Mouse (Mus musculus) telencephalon, adult 2 months (tissue): ENCODE data around the gene Farp2.
"Not testable (repeated sequence)": the region's sequence is repeated elsewhere in the genome, so short reads cannot be mapped to it uniquely, and the experiment has no call there.

Experiments used
- DNase-seq: peaks from one replicate; pipeline ENCODE4 v3.0.0-alpha.2; 2011; ENCODE audit warnings: low read depth, low spot score

The Farp2 gene

GRCm38 (mm10) chr1:93511585-93512350 is at the start of gene Farp2:
Gene Farp2, plus strand, starts transcription at chr1:93512079.
- peak; percentile 78 for DNase-seq

GRCm38 (mm10) chr1:93465066-93465465 is 46.8 kb upstream of the Farp2 start:
- DNase-seq: no peak

- DNase-seq: no peak
Observed at GRCm38 (mm10) chr1:93465746-93466145, 46.1 kb upstream of the Farp2 start.

- DNase-seq: no peak
Observed at GRCm38 (mm10) chr1:93468626-93469025, 43.3 kb upstream of the Farp2 start.

DNA sequence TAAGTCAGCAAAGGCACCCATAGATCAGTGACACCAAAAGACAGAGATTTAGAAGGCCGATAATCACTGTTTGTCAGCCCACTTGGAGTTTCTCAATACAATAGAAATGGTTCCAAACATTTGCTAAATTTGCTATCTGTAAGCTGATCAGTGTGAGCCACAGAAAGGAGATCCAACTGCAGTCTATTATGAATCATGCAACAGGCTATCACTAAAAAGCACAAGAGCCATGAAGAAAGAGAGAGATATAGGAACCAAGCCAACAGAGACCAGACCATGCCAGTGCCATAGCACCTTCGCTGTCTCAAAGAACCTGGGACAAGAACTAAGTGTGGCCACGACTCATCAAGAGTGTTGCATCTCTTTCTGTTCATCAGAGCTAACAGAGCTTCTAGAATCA is 36.2 kb upstream of the Farp2 start:
- no peak for DNase-seq

DNA sequence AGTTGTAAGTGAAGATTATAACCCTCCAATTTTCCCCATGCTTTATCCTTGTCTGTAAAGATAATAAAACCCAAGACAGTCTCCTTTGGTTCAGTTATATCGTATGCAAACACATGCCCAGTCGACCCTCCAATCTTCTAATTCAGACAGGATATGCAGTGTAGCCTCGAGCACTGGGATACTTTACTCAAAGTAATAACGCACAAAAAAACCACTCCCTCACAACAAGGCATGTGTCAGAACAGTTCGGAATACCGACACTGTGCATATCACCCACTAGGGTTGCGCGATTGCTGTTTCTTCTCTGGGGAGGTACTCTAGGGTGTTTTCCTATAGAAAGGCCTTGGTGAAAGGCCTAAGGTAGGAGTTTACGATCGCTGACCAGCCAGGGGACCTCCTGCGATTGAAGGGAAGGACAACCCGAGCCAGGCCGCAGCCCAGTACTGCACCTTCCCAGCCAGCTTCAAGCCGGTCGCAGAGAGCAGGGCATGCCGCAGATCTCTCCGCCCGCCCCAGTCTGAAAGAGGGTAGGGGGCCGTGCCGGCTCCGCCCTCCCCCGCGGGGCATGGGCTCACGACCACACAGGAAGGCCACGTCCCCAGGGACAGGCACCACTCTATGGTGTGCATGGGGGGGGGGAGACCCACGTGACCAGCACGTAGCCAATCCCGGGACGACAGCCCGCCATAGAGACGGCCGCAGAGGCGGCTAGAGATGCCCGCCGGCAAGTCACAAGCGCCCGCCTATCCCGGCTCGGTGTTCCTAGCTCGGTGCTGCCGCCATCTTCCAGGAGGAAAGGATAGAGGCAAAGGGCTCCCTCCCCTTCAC is 33.9 kb upstream of the Farp2 start:
- DNase-seq: peak; percentile 97

- DNase-seq: peak; percentile 98
Observed at GRCm38 (mm10) chr1:93478586-93479475, 33.0 kb upstream of the Farp2 start, which contains the start of gene Hdlbp. Gene Hdlbp, minus strand, starts transcription at chr1:93478815.

- no peak for DNase-seq
Observed at GRCm38 (mm10) chr1:93479476-93480083, 32.3 kb upstream of the Farp2 start.

DNA sequence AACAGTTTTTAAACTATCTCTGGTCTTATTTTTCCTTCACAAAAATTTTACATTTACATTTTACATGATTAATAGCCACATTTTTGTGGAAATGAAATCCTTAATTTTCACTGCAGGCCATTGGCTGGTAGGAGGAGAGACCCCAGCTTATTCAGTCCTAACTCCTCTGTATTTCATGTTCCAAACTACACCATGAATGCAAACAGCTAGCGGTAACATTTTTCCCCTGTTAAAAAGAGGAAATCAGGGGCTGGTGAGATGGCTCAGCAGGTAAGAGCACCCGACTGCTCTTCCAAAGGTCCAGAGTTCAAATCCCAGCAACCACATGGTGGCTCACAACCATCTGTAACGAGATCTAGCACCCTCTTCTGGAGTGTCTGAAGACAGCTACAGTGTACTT is 25.6 kb upstream of the Farp2 start:
- not testable (repeated sequence) for DNase-seq

GRCm38 (mm10) chr1:93495312-93495711 is 16.6 kb upstream of the Farp2 start:
- no peak for DNase-seq

DNA sequence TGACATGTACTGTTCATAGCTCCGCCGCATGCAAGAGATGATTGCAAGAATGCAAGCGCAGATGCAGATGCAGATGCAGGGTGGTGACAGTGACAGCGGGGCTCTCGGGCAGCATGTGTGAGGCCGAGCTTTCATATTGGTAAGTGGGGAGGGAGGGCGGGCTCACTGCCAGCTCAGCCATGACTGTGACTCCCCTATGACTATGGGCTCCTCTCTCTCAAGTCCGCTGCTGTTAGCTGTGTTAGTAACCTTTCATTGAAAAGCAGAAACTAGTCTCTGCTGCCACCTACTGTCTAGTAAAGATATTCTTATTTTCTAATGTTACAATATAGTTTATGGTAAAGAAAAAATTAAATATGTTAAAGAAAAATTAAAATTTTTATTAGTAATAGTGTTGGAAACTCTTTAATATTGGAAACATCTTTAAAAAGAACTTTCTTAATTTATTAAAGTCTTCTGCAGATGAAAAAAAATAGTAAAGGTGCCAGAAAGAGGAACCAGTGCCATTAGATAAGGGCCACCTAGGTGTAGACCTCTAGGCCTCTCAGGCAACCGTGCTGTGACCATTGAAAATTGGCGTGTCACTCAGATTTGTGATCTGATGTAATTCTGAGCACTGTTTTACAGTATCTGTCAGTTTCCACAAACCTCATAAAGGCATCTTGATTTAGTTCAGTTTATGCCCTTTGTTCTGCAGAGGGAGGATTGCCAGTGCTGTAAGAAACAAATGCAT is 4.8 kb upstream of the Farp2 start:
- DNase-seq: peak; percentile 36

DNA sequence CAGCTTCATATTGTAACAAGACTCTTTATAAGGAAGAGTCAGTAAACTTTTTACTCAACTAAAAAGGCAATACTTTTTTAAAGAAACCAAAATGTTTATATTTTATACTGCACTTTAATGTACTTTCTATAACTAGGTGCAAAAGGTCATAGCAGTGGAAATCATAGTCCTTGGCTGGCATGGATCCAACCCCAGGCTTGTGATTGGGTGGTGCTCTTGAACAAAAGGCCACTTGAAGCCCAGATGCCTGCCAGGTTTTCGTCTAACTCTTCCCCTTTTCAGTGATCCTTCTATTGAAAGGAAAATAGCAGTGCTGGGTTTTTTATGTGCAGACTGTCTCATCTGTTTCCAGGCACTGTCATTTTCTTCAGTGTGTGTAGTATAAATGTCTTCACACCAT is 3.3 kb upstream of the Farp2 start:
- DNase-seq: not testable (repeated sequence)

- peak; percentile 9 for DNase-seq
Observed at GRCm38 (mm10) chr1:93512351-93512690, 442 bp downstream of the Farp2 start.

DNA sequence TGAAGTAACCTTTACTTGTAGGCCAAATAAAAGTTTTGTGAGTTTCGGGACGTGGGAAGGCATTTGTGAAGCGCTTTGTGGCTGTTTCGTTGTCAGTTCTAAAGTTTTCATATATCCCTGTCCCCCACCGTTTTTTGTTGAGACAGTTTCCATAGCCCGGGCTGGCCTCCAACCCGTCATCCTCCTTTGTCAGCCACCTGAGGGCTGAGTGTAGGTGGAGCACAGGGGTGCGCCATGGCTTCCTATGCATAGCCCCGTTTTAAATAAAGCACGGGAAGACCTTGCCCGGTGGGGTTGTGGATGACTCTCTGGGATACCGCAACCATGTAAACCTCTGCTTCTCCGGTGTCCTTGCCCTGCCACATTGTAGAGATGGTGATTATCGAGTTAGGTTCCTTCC is 1.3 kb downstream of the Farp2 start:
- no peak for DNase-seq

DNA sequence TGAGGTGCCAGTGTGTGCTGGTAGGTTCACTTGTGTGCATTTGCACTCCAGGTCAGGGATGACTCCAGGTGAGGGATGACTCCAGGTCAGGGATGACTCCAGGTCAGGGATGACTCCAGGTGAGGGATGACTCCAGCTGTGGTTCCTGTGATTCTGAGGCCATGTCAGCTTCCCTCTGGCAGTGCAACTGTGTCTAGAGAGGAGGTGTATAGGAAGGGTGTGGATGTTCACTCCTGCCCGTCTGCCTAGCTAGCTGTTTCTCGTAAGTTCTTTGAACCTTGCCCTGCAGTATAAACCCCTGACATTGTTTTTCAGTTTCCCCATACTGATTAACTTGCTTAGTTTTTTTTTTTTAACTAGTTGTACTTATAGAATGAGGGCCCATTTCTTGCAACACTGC is 9.6 kb downstream of the Farp2 start:
- DNase-seq: no peak

GRCm38 (mm10) chr1:93522325-93522724 is 10.4 kb downstream of the Farp2 start:
- DNase-seq: no peak

GRCm38 (mm10) chr1:93529801-93530200 is 17.9 kb downstream of the Farp2 start:
- no peak for DNase-seq

- no peak for DNase-seq
Observed at GRCm38 (mm10) chr1:93537227-93537626, 25.3 kb downstream of the Farp2 start.

- no peak for DNase-seq
Observed at GRCm38 (mm10) chr1:93543196-93543595, 31.3 kb downstream of the Farp2 start.

GRCm38 (mm10) chr1:93547286-93547685 is 35.4 kb downstream of the Farp2 start:
- DNase-seq: no peak

GRCm38 (mm10) chr1:93551427-93551826 is 39.5 kb downstream of the Farp2 start:
- no peak for DNase-seq
